ENCODE assay signal across 9 mouse cellular contexts in genomic region chr11:53254926-53255325, GRCm38 (mm10). TPM values are rescaled to one million over a fixed set of nuclear protein-coding genes. Genes with fewer than 3 reads are reported as not detected.
DNase-seq lines count a peak whose midpoint lies in the region; TF ChIP-seq lines count a peak whose summit lies in the region.
"Had no signal": no experiment of that assay in that cellular context is flagged by ENCODE, and none has a peak within 500 bp of the region (broad histone marks: within the 10 kb centered on the region; RNA-seq: fewer than 3 reads in every experiment).

No protein-coding gene starts in this region.

- peaks cover 15% of the 10 kb centered on the region for H3K4me1 ChIP-seq in heart, embryonic 10.5 days
- peaks cover 4% of the 10 kb centered on the region for H3K4me1 ChIP-seq in testis, adult 2 months (ENCODE audit: control insufficient read depth, insufficient read depth, low read length)

- H3K4me3 ChIP-seq in heart, embryonic 10.5 days, result no peak overlapping the region
- H3K4me3 ChIP-seq in testis, adult 2 months (ENCODE audit: control insufficient read depth, low read depth, low read length), result no peak overlapping the region
- H3K4me3 ChIP-seq: myocyte had no signal

- TF ChIP-seq POLR2A in testis, adult 2 months (IDR thresholded peaks at IDR 0.05; ENCODE audit: control insufficient read depth, low read depth, low read length), result no peak

- 43% methylated on average over 7 of the region's 7 CpGs for WGBS in heart, embryonic 10.5 days

- H3K27me3 ChIP-seq in heart, embryonic 10.5 days (ENCODE audit: insufficient read depth, poor library complexity, severe bottlenecking), result no peaks in the 10 kb centered on the region
- no peaks in the 10 kb centered on the region for H3K27me3 ChIP-seq in testis, adult 2 months (ENCODE audit: control insufficient read depth, insufficient read depth, low read length)

- TF ChIP-seq CTCF in testis, adult 2 months (IDR thresholded peaks at IDR 0.05; ENCODE audit: control insufficient read depth, insufficient read depth, insufficient replicate concordance, low read depth, low read length), result peak; percentile 79

- no peak overlapping the region for H3K27ac ChIP-seq in heart, embryonic 10.5 days
- no peak overlapping the region for H3K27ac ChIP-seq in testis, adult 2 months (ENCODE audit: control insufficient read depth, insufficient read depth, low read depth, low read length)

- peak; percentile 32 to 81 for DNase-seq in heart, adult 18-20 months
- no peak for DNase-seq in heart, embryonic 10.5 days (ENCODE audit: low spot score)
- DNase-seq in NIH3T3 (ENCODE audit: low read depth), result peak; percentile 78
- peak; percentile 93 to 97 for DNase-seq in cerebellum, postnatal 10 days
- DNase-seq in gastrocnemius, postnatal 25 days, result peak; percentile 13
- DNase-seq in left cerebral cortex, adult 18-20 months (ENCODE audit: low spot score in 2 of 2), result peak; percentile 86 to 92
- peak; percentile 29 to 58 for DNase-seq in monocyte, adult 2 months (ENCODE audit: low read depth in 1 of 2, low spot score in 2 of 2)

- peaks cover 4% of the 10 kb centered on the region; the same call in 1 of the 2 replicates for H3K36me3 ChIP-seq in heart, embryonic 10.5 days
- H3K36me3 ChIP-seq in testis, adult 2 months (ENCODE audit: control insufficient read depth, insufficient read depth, low read length), result no peaks in the 10 kb centered on the region

- H3K9me3 ChIP-seq in heart, embryonic 10.5 days, result no peaks in the 10 kb centered on the region

RNA-seq across cellular contexts. Expression of gene Hspa4, which starts 45.3 kb away (rescaled TPM):
- 100 to 1,000 TPM; 121 to 131 TPM for total RNA-seq in heart, adult 18-20 months (2021)
- polyA plus RNA-seq in heart, embryonic 10.5 days (2016; fragmentation: Nextera tagmentation; extraction: Ambion mirVana), result 98.3 and 109 TPM in 2 replicates
- 10 to 100 TPM; 86.5 to 89.0 TPM for total RNA-seq in gastrocnemius, postnatal 25 days (2021)
- 100 to 1,000 TPM; 177 to 179 TPM for total RNA-seq in left cerebral cortex, adult 18-20 months (2021)
- 36.0 and 38.9 TPM in 2 replicates for polyA plus RNA-seq in testis, adult 2 months (2012; rRNA removed)
